Mouse (Mus musculus): ENCODE measurements around the gene Hnf4a. TPM values are rescaled to one million over a fixed set of nuclear protein-coding genes. Genes with fewer than 3 reads are reported as not detected.
A peak's percentile ranks its signal among the peaks of the same experiment; 100 is the strongest.

Gene Hnf4a
- total RNA-seq, 2 experiments from 2014 or later: 0.31 to 0.56 TPM

GRCm38 (mm10) chr2:163487360-163487759 lies 19.2 kb upstream of the Hnf4a start:
- ATAC-seq (replicated peaks; ENCODE audit: low FRiP score, low TSS enrichment, poor library complexity, severe bottlenecking): no peak

- no peak for ATAC-seq (replicated peaks; ENCODE audit: low FRiP score, low TSS enrichment, poor library complexity, severe bottlenecking)
Observed at GRCm38 (mm10) chr2:163489725-163490291, 16.8 kb upstream of the Hnf4a start.

DNA sequence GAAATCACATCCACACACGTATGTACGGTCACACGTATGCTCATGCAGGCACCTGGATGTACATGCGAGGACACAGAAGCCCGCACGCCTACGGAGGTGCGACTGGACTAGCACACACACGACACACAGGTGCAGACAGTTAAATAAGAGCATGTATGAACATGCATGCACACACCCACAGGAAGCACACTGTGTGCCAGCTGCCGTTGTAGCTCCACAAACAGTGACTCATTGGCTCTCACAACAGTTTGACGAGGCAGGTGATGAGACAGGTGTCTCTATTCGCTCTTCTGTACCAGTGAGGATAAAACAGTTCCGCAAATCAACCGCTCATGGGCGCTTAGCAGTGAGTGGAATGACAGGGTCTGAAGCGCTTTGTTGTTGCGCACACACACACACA lies 16.0 kb upstream of the Hnf4a start:
- ATAC-seq (replicated peaks; ENCODE audit: low FRiP score, low TSS enrichment, poor library complexity, severe bottlenecking): no peak

DNA sequence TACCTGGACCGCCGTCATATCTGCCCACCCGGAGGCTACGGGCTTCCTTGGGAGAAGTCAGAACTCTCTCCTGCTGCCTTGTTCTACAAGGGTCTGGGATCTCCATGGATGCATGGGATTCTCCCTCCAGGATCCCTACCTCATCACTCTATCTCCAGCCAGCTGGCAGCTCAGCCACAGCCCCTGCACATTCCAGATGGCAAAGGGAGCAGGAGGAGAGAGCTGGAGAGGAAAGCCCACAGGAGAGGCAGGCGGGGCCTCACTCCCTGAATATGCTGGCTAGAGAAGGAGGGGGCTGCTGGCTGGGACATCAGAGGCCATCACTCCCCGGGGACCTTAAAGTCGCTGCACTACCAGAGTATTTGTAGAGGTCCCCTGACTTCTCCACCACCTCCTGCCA lies 15.3 kb upstream of the Hnf4a start:
- no peak for ATAC-seq (replicated peaks; ENCODE audit: low FRiP score, low TSS enrichment, poor library complexity, severe bottlenecking)

DNA sequence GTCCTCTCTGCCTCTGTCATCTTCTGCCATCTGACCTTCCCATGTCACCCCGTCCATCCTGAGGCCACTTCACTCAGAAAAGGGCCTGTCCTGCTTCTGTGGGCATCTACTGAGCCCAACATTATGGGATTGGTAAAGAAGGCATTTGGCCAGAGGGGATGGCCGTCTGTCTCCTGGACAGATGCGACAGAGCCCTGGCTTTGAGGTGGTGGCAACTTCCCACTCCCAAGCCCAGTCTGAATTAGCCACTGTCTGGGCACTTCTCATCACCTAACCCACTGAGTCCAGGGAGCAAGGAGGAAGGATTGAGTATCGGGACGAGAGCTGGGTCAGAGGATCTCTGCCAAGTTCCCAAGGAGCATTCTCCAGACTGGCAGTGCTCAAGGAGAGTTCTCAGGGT lies 14.6 kb upstream of the Hnf4a start, which contains the start of gene R3hdml:
Gene R3hdml, plus strand, starts transcription at position 301 of the 400 bp plus-strand sequence.
- ATAC-seq (replicated peaks; ENCODE audit: low FRiP score, low TSS enrichment, poor library complexity, severe bottlenecking): no peak

- no peak for ATAC-seq (replicated peaks; ENCODE audit: low FRiP score, low TSS enrichment, poor library complexity, severe bottlenecking)
Observed at GRCm38 (mm10) chr2:163493031-163493430, 13.6 kb upstream of the Hnf4a start.

GRCm38 (mm10) chr2:163493976-163494375 lies 12.6 kb upstream of the Hnf4a start:
- no peak for ATAC-seq (replicated peaks; ENCODE audit: low FRiP score, low TSS enrichment, poor library complexity, severe bottlenecking)

DNA sequence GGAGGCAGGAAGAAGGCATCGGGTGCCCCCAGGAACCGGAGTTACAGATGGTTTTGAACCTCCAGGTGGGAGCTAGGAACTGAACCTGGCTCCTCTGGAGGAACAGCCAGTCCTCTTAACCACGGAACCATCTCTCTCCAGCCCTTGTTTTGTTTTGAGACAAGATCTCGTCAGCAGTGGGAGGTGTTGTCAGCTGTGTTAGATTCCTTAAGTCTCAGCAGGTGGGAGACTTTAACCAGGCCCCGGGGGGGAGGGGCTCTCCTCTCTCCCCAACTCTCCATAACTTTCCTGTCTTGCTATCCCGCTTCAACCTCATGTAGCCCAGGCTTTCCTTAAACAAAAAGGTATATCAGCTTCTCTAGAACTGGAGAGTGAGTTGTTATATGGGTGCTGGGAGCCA lies 12.2 kb upstream of the Hnf4a start:
- no peak for ATAC-seq (replicated peaks; ENCODE audit: low FRiP score, low TSS enrichment, poor library complexity, severe bottlenecking)

DNA sequence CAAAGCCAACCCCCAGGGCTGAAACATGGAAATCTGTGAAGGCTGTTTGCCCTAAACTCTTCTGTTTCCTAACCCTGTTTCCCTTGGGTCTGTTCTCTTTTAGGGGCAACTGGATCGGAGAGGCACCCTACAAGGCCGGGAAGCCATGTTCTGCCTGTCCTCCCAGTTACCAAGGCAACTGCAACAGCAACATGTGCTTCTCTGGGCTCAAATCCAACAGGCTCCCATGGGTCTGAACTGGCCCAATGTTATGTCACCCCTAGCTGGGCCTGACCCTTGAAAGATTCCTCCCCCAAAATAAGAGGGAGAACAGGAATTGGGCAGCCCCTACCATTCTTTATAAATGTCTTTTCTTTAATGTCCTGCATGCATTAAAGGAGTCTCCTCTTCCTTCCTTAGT lies 4.4 kb upstream of the Hnf4a start:
- ATAC-seq (replicated peaks; ENCODE audit: low FRiP score, low TSS enrichment, poor library complexity, severe bottlenecking): no peak

DNA sequence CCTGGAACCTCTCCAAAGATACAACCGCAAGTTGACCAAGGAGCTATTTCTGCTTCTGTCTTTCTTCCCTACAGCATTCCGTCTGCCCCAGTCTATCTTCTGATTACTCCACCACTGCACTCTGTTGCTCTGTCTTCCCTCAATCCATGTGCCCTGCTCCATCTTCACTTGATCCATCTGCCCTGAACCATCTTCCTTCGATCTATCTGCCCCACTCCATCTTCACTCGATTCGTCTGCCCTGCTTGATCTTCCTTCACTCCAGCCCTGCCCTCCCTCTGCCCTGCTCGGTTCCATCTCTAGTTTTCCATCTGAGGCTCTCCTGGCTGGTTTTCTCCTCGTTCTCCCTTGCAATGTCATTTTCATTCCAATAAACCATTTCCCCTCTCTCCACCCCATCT lies 3.4 kb upstream of the Hnf4a start:
- ATAC-seq (replicated peaks; ENCODE audit: low FRiP score, low TSS enrichment, poor library complexity, severe bottlenecking): no peak

DNA sequence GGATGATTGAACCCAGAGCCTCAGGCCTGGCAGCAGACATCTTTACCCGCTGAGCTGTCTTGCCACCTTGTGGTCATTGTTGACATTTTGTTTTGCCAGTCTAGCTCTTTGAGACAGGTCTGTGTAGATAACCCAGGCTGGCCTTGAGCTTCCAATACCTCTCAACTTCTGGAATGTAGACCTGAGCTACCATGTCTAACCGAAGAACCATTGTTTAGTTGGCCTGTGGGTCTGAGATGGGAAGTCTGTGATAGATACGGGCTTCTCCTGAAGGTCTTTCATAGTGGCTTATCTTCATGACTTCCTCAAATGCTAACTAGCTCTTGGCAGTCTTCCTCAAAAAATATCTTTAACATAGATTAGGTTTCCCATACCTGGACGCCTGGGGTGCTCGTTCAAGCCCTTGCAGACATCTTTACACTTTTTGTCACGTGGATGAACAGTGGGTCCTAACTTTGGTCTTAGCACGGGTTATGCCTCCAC lies 19.2 kb downstream of the Hnf4a start:
- ATAC-seq (replicated peaks; ENCODE audit: low FRiP score, low TSS enrichment, poor library complexity, severe bottlenecking): peak; percentile 41; the same call in 1 of the 2 replicates

- peak; percentile 34; the same call in 1 of the 2 replicates for ATAC-seq (replicated peaks; ENCODE audit: low FRiP score, low TSS enrichment, poor library complexity, severe bottlenecking)
Observed at GRCm38 (mm10) chr2:163527497-163527896, 20.9 kb downstream of the Hnf4a start.

DNA sequence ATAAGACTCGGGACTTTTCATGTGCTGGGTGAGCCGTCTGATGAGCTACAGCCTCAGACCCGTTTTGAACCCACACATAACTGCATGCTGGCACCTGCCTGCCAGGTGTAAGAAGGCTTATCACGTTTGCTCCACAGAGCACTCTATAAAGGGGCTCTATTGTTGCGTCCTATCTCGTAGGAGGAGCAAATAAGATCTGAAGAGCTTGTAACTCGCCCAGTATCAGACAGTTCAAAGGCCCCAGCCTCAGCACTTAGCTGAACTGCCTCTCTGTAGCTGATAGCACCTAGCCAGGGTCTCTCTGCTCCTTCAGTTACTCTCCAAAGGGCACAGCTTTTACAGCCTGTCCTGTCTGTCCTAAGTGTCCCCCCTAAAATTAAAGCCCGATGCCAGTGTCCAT lies 23.8 kb downstream of the Hnf4a start:
- ATAC-seq (replicated peaks; ENCODE audit: low FRiP score, low TSS enrichment, poor library complexity, severe bottlenecking): no peak

- ATAC-seq (replicated peaks; ENCODE audit: low FRiP score, low TSS enrichment, poor library complexity, severe bottlenecking): peak; percentile 75
Observed at GRCm38 (mm10) chr2:163531917-163532316, 25.3 kb downstream of the Hnf4a start.

DNA sequence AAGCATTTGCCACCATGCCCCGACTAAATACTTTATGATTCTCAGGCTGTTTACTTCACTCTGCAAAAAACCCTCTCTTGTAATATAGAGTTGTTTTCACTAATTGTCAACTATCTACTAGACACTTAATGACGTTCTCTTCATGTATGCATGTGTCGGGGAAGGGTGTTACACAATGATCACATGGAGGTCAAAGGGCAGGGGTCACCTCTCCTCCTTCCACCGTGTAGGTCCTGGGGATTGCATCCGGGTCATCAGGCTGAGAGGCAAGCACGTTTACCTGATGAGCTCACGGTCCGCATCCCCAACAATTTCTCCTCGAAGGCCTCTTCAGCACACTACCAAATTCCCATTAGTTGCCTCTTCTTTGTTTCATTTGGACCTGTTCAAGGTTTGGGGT lies 26.6 kb downstream of the Hnf4a start:
- no peak for ATAC-seq (replicated peaks; ENCODE audit: low FRiP score, low TSS enrichment, poor library complexity, severe bottlenecking)

- peak; percentile 86 for ATAC-seq (replicated peaks; ENCODE audit: low FRiP score, low TSS enrichment, poor library complexity, severe bottlenecking)
Observed at GRCm38 (mm10) chr2:163534958-163535524, 28.4 kb downstream of the Hnf4a start.

- ATAC-seq (replicated peaks; ENCODE audit: low FRiP score, low TSS enrichment, poor library complexity, severe bottlenecking): no peak
Observed at GRCm38 (mm10) chr2:163537443-163537842, 30.8 kb downstream of the Hnf4a start.

DNA sequence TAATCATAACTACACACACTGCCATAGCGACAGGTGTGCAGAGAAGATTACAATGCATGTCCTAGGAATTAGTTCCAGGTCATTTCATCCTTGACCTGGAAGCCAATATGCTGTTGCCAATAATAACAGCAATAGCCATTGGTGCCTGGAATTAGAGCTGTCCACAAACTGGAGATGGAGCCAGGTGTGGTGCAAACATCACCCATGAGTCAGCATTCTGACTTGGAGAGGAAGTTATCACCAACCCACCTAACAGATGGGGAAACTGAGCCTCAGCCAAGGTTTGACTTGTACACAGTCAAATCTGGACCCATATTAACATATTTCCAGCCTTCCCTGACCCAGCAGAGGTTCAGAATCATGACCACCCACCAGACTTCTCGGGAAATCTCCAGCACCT lies 31.8 kb downstream of the Hnf4a start:
- ATAC-seq (replicated peaks; ENCODE audit: low FRiP score, low TSS enrichment, poor library complexity, severe bottlenecking): no peak

DNA sequence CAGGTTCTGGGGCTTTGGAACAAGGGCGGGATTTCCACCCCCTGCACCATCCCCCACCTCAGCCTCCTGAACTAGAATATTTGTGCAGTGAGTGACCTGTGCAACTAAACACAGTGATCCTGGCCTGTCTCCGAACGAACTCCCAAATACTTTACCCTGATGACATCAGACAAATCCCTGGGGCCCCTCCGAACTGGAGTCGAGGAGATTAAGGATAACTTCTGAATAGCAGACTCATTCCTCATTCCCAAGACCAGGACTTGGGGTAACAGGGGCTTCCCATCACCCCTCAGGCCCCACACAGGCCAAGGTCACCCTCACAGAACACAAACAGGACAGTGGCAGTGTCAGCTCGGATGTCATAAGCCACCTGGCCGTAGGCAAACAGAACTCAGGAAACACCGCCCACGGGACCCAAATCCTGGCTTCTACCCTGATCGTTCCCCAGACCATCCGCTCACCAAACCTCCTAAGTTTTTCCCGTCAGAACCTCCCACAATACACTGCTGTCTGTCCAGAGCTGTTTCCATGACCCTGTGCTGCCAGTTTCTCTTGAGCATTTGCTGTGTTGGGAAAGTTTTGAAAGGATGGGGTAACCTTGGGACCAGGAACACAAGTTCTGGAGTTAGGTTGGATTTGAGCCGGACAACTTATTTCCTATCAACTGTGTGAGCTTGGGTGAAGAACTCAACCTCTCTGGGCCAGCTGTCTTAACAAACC lies 32.9 kb downstream of the Hnf4a start:
- no peak for ATAC-seq (replicated peaks; ENCODE audit: low FRiP score, low TSS enrichment, poor library complexity, severe bottlenecking)

- ATAC-seq (replicated peaks; ENCODE audit: low FRiP score, low TSS enrichment, poor library complexity, severe bottlenecking): no peak
Observed at GRCm38 (mm10) chr2:163540231-163541117, 33.9 kb downstream of the Hnf4a start.

Data from megakaryocyte-erythroid progenitor cell, adult 5-6 weeks (primary cell).